Mouse (Mus musculus) heart, embryonic 16.5 days (tissue): ENCODE results near the gene Sema4a. TPM values are rescaled to one million over a fixed set of nuclear protein-coding genes. Genes with fewer than 3 reads are reported as not detected.

Experiments
- ATAC-seq: fragments of 200-750 bp; cut with Nextera tagmentation; replicated peaks from 2 replicates; pipeline ENCODE4 v1.8.0; 2017; ENCODE audit warnings: moderate number of reproducible peaks; ENCODE audit not compliant: insufficient read depth, low FRiP score; ENCODE audit errors: extremely low read depth
- H3K27ac ChIP-seq: fragments of 300-500 bp; sonication (generic); 2 replicates; pipeline ENCODE4 v1.5.1; 2014; ENCODE audit warnings: mild to moderate bottlenecking, low read length, control low read depth, moderate library complexity
- H3K27me3 ChIP-seq: fragments of 300-500 bp; sonication (generic); 2 replicates; pipeline ENCODE4 v1.6.1; 2014; ENCODE audit warnings: low read length, mixed read lengths; ENCODE audit not compliant: control insufficient read depth, insufficient read depth
- H3K36me3 ChIP-seq: fragments of 300-500 bp; sonication (generic); 2 replicates; pipeline ENCODE4 v1.6.1; 2014; ENCODE audit not compliant: control insufficient read depth, insufficient read depth
- H3K4me1 ChIP-seq: fragments of 300-500 bp; sonication (generic); 2 replicates; pipeline ENCODE4 v1.6.1; 2014; ENCODE audit warnings: low read length, mixed read lengths; ENCODE audit not compliant: control insufficient read depth, insufficient read depth
- H3K4me2 ChIP-seq: fragments of 300-500 bp; sonication (generic); 2 replicates; pipeline ENCODE4 v1.6.1; 2014; ENCODE audit warnings: low read depth, mild to moderate bottlenecking, control low read depth, low read length
- H3K4me3 ChIP-seq: fragments of 300-500 bp; sonication (generic); 2 replicates; pipeline ENCODE4 v1.5.1; 2014; ENCODE audit warnings: mild to moderate bottlenecking, control low read depth, low read length
- H3K9ac ChIP-seq: fragments of 300-500 bp; sonication (generic); 2 replicates; pipeline ENCODE4 v1.6.1; 2014; ENCODE audit warnings: low read length, control low read depth
- H3K9me3 ChIP-seq: fragments of 300-500 bp; sonication (generic); replicated peaks from 2 replicates; pipeline ENCODE4 v1.6.1; 2016; ENCODE audit warnings: low read length; ENCODE audit not compliant: control insufficient read depth
- WGBS: fragments of 180-500 bp; shearing (Covaris S2); extraction: QIAGEN DNeasy Blood & Tissue Kit; methylation state at CpG from one replicate; pipeline ENCODE4 v1.1.7; 2014; 5-methylcytosine and 5-hydroxymethylcytosine counted together
- microRNA-seq: library from miRNA; unstranded; fragments of <30 nt; microRNA quantifications from one replicate; pipeline ENCODE4, GENCODE M21; 2017
- polyA plus RNA-seq: library from polyadenylated mRNA; unstranded; fragments of >200 nt; fragmentation: Nextera tagmentation; extraction: Ambion mirVana; gene quantifications from 2 replicates; pipeline ENCODE4 v1.2.1, GENCODE M21; 2015

Sema4a gene
- polyA plus RNA-seq, 1 experiment from 2014 or later = 3.7 TPM

DNA sequence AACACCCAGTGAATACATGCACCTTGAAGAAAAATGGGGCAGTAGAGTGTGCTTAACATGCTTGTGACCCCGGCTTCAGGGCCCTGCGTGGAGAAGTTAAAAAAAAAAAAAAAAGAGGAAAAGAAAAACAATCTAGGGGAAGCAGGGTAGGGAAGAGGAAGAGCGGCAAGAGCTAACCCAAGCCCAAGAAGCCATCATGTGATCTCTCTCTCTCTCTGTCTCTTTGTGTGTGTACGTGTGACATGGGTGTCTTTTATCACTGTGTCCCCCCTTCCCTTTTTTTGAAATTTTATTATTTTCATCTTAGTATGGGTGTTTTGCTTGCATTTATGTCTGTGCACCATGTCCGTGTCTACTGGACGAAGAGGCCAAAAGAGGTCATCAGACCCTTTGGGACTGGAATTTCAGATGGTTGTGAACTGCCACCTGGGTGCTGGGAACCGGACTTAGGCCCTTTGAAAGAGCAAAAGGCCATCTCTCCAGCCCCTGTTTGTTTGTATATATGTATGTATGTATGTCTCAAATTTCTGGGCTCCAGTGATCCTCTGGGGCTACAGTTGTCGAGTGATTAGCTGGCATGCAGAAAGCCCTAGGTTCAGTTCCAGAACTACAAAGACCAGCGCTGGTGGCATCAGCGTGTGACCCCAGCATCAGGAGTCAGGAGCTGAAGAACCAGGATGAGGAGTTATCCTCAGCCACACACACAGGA is 57.3 kb downstream of the Sema4a start:
- WGBS = 94% methylated on average over 10 of the region's 10 CpGs

DNA sequence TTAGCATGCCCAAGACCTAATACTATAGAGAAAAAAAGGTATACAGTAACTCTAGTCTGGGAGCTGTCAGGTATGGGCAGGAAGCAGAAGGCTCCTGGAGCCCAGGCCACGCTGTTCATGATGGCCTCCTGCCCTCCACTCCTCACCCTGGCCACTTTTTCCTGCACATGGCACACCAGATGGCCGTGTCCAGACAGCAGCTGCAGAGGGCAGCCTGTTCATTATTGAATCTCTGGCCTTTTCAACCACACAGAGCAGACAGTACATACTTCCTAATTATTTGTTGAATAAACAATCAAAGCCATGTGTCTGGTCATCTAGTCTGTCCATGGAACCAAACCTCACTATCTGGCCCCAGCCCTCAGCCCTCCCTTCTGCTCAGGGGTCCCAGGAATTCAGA is 62.3 kb downstream of the Sema4a start:
- 83% methylated on average over 2 of the region's 2 CpGs for WGBS
- no peak for ATAC-seq
- Histone ChIP-seq H3K9me3 (no peaks in the 10 kb centered on the region), H3K4me1 (no peaks in the 10 kb centered on the region), H3K4me2 (no peak overlapping the region), H3K9ac (no peak overlapping the region), H3K36me3 (peaks cover 9% of the 10 kb centered on the region), H3K4me3 (no peak overlapping the region), H3K27me3 (no peaks in the 10 kb centered on the region), H3K27ac (no peak overlapping the region)

More for the DNA sequence above, 57.3 kb downstream of the Sema4a start:
- Histone ChIP-seq H3K9ac (no peak overlapping the region), H3K27me3 (no peaks in the 10 kb centered on the region), H3K4me1 (peaks cover 4% of the 10 kb centered on the region), H3K4me2 (no peak overlapping the region), H3K9me3 (no peaks in the 10 kb centered on the region), H3K27ac (no peak overlapping the region), H3K4me3 (no peak overlapping the region), H3K36me3 (peaks cover 11% of the 10 kb centered on the region)
- ATAC-seq = no peak

DNA sequence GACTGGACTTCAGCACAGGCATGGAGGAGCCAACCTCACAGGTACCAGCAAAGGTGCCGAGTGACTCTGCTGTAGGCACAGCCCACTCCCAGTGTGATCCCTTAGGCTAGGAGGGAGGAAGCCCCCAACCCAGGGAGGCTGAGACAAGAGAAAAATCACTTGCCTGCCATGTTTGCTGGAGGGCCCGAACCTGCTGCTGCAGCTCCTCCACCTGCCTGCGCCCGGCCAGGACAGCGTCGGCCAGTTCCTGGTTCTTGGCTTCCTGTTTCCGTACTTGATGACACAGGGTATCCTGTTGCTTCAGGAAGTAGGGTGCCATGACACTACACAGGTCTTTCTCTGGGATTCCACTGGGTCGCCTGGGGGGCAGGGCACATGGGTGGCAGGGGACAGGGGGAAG is 65.2 kb downstream of the Sema4a start:
- no peak overlapping the region for H3K9ac ChIP-seq
- ATAC-seq = no peak
- no peaks in the 10 kb centered on the region for H3K9me3 ChIP-seq
- H3K4me1 ChIP-seq = no peaks in the 10 kb centered on the region
- no peak overlapping the region for H3K4me2 ChIP-seq
- H3K36me3 ChIP-seq = peaks cover 9% of the 10 kb centered on the region
- 79% methylated on average over 8 of the region's 8 CpGs for WGBS
- no peaks in the 10 kb centered on the region for H3K27me3 ChIP-seq
- H3K27ac ChIP-seq = no peak overlapping the region
- no peak overlapping the region for H3K4me3 ChIP-seq

DNA sequence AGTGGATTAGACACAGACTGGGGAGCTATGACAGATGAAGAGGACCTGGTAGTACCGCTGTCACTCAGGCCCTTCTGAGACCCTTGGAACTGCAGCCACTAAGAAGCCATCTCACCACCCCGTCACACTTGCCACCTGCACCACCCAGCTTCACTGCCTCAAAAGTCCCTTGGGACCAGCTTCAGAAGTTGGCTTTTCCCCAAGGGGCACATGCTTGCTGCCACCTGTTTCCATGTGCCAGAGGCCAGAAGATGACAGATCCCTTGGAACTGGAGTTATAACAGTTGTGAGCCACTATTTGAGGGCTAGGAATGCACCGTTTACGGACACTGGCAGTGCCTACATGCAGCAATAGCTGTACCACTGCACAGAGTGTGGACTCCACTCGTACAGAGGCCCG is 65.7 kb downstream of the Sema4a start:
- WGBS = 91% methylated on average over 6 of the region's 6 CpGs
- no peaks in the 10 kb centered on the region for H3K4me1 ChIP-seq
- no peak overlapping the region for H3K4me3 ChIP-seq
- no peak for ATAC-seq
- H3K27ac ChIP-seq = no peak overlapping the region
- H3K4me2 ChIP-seq = no peak overlapping the region
- peaks cover 11% of the 10 kb centered on the region for H3K36me3 ChIP-seq
- H3K9me3 ChIP-seq = no peaks in the 10 kb centered on the region
- no peak overlapping the region for H3K9ac ChIP-seq
- H3K27me3 ChIP-seq = no peaks in the 10 kb centered on the region

DNA sequence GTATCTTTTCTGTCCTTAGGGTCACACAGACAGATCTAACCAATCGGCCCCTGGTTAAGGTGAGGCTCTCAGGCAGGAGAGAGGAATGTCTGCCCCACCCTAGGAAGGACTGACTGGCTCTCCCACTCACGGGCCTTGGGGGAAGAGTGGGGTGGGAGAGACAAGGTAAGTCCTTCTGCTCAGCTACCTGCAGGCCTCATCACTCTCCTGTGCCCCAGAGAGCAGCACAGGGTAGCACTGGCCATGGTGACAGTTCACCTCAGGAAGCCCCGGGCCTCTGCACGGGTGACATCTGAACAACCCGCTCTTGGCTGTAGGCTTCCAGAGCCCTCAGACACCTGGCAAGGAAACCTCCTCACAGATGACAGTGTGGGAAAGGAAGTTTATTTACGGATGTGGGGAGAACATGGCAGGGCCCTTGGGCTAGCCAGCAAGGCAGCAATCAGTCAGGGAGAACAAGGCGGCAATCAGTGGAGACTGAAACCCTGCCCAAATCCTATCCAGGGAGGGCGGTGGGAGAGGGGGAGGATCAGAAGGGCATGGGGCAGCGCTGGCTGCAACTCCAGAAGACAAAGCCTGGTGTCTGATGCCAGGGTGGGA is 67.1 kb downstream of the Sema4a start:
- no peaks in the 10 kb centered on the region for H3K9me3 ChIP-seq
- no peaks in the 10 kb centered on the region for H3K27me3 ChIP-seq
- no peak overlapping the region for H3K4me2 ChIP-seq
- ATAC-seq = no peak; the same call in 1 of the 2 replicates
- no peak overlapping the region for H3K27ac ChIP-seq
- H3K36me3 ChIP-seq = peaks cover 9% of the 10 kb centered on the region
- H3K4me1 ChIP-seq = no peaks in the 10 kb centered on the region
- no peak overlapping the region for H3K9ac ChIP-seq
- WGBS = 80% methylated on average over 9 of the region's 9 CpGs
- no peak overlapping the region for H3K4me3 ChIP-seq

Small RNA genes lying within 50 kb of the gene (microRNA-seq; reads per million reads assigned to microRNA genes)
- not detected for gene Mir7011

Other genes starting within 250 kb of the Sema4a start
- gene Rhbg, start 206.5 kb downstream of the Sema4a start, polyA plus RNA-seq = 0.09 and 0.21 TPM in 2 replicates
- gene Gm38392, start 174.0 kb downstream of the Sema4a start, polyA plus RNA-seq = 0.19 TPM in 1 of 2 replicates, not detected in the other
- 13.4 and 16.1 TPM in 2 replicates for gene Tsacc, start 164.2 kb downstream of the Sema4a start, polyA plus RNA-seq
- 383 and 394 TPM in 2 replicates for gene Cct3, start 164.1 kb downstream of the Sema4a start, polyA plus RNA-seq
- gene Glmp, start 136.2 kb downstream of the Sema4a start, polyA plus RNA-seq = 142 and 149 TPM in 2 replicates
- 1.7 and 2.6 TPM in 2 replicates for gene Tmem79, start 125.0 kb downstream of the Sema4a start, polyA plus RNA-seq
- 50.1 and 51.0 TPM in 2 replicates for gene Smg5, start 124.9 kb downstream of the Sema4a start, polyA plus RNA-seq
- 3.2 and 4.2 TPM in 2 replicates for gene Paqr6, start 96.6 kb downstream of the Sema4a start, polyA plus RNA-seq
- gene Bglap3, start 88.4 kb downstream of the Sema4a start, polyA plus RNA-seq = 0.21 TPM in 1 of 2 replicates, not detected in the other
- not detected in 2 replicates for gene Bglap2, start 82.5 kb downstream of the Sema4a start, polyA plus RNA-seq
- not detected in 2 replicates for gene Bglap, start 76.7 kb downstream of the Sema4a start, polyA plus RNA-seq
- 98.2 and 98.4 TPM in 2 replicates for gene Pmf1, start 50.9 kb downstream of the Sema4a start, polyA plus RNA-seq
- 13.3 and 13.7 TPM in 2 replicates for gene Slc25a44, start 36.0 kb downstream of the Sema4a start, polyA plus RNA-seq
- 127 and 129 TPM in 2 replicates for gene Lmna, start 48.8 kb upstream of the Sema4a start, polyA plus RNA-seq
- 5.3 and 5.7 TPM in 2 replicates for gene Mex3a, start 71.2 kb upstream of the Sema4a start, polyA plus RNA-seq
- 2.2 and 5.2 TPM in 2 replicates for gene Rab25, start 87.1 kb upstream of the Sema4a start, polyA plus RNA-seq
- 136 and 139 TPM in 2 replicates for gene Lamtor2, start 91.9 kb upstream of the Sema4a start, polyA plus RNA-seq
- gene Ubqln4, start 92.6 kb upstream of the Sema4a start, polyA plus RNA-seq = 28.8 and 32.0 TPM in 2 replicates
- 136 and 161 TPM in 2 replicates for gene Ssr2, start 114.7 kb upstream of the Sema4a start, polyA plus RNA-seq
- 76.7 and 85.5 TPM in 2 replicates for gene Arhgef2, start 144.8 kb upstream of the Sema4a start, polyA plus RNA-seq
- not detected in 2 replicates for gene Rxfp4, start 192.0 kb upstream of the Sema4a start, polyA plus RNA-seq
- 67.4 and 68.6 TPM in 2 replicates for gene Khdc4, start 224.6 kb upstream of the Sema4a start, polyA plus RNA-seq